Mouse (Mus musculus): Measurements from ENCODE around the gene Zkscan1.

DNA sequence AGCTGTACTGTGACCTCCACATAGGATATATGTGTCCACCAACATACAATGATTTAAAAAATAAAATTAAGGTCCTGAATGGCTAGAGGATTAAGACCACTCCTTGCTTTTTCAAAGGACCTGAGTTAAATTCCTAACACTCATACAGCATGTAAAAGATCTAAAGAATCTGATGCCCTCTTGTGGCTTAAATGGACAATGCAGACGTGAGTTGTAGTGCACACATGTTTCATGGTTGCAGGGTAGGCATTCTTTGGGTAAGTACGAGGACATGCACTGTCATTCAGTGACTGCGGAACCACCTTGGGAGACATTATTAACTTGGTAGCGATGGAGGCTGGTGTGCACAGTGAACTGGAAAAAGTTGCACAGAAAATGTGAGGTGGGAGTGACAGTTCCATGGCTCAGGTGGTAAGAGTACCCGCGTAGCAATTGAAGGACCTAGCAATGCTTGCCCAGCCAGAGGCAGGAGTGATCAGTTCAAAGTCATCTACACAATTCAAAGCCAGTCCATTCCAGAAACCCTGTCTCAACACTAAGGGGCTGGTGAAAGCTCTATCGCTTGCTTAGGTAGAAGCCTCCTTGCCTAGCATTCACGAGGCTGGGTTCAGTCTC, 53.2 kb downstream of the Zkscan1 start:
- TF ChIP-seq POLR2A (IDR thresholded peaks at IDR 0.05; ENCODE audit: extremely low read depth, insufficient read depth, low read length): no peak
- peak; percentile 50 for TF ChIP-seq CTCF (IDR thresholded peaks at IDR 0.05; ENCODE audit: extremely low read depth, insufficient read depth, low read length)
